Mouse (Mus musculus) layer of hippocampus, adult 2 months (tissue): ENCODE results near the gene Ncmap. TPM values are rescaled to one million over a fixed set of nuclear protein-coding genes. Genes with fewer than 3 reads are reported as not detected.
A peak's percentile ranks its signal among the peaks of the same experiment; 100 is the strongest.

Source experiments
- DNase-seq, 2 experiments: peaks; one replicate each; pipeline ENCODE4 v3.0.0; 2022; ENCODE audit warnings: low spot score in 2 of 2
- H3K27ac ChIP-seq: fragments of 200-600 bp; 2 replicates; pipeline ENCODE4 v1.8.1; 2022
- H3K4me3 ChIP-seq: fragments of 200-600 bp; 2 replicates; pipeline ENCODE4 v1.8.1; 2022; ENCODE audit warnings: mild to moderate bottlenecking
- CTCF ChIP-seq: fragments of 200-600 bp; conservative IDR thresholded peaks from 2 replicates; pipeline ENCODE4 v1.8.1; 2022; ENCODE audit warnings: antibody characterized with exemption, mild to moderate bottlenecking, moderate library complexity
- total RNA-seq, 2 experiments: library from RNA; stranded (reverse); gene quantifications; 2 replicates each; pipeline ENCODE4 v1.2.3; 2021

The Ncmap gene
- total RNA-seq, 2 experiments from 2014 or later = 0.39 to 0.92 TPM

- no peak for DNase-seq
- H3K4me3 ChIP-seq = no peak overlapping the region
- no peak for TF ChIP-seq CTCF
- no peak overlapping the region for H3K27ac ChIP-seq
Measured at GRCm38 (mm10) chr4:135393381-135393780, 4.6 kb downstream of the Ncmap start.

GRCm38 (mm10) chr4:135392801-135393200, 5.2 kb downstream of the Ncmap start:
- no peak overlapping the region for H3K4me3 ChIP-seq
- H3K27ac ChIP-seq = no peak overlapping the region
- TF ChIP-seq CTCF = no peak
- no peak for DNase-seq

DNA sequence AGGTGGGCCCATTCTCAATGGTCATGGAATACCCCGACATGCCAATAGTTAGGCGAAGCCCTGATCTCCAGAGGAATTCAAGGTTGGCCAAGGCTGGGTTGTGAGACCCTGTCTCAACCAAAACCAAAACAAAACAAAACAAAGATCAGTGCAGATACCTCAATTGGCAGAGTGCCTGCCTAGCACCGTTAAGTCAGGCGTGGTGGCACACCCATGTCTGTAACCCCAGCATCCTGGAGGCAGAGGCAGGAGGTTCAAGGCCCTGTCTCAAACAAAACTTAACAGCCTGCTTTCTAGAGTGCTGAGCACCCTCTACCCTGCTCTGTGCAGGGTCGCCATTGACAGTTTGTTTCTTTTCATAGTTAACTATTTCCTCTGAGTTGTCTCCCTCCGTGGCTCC, 7.0 kb downstream of the Ncmap start:
- H3K27ac ChIP-seq = no peak overlapping the region
- H3K4me3 ChIP-seq = no peak overlapping the region
- DNase-seq = no peak
- TF ChIP-seq CTCF = no peak

DNA sequence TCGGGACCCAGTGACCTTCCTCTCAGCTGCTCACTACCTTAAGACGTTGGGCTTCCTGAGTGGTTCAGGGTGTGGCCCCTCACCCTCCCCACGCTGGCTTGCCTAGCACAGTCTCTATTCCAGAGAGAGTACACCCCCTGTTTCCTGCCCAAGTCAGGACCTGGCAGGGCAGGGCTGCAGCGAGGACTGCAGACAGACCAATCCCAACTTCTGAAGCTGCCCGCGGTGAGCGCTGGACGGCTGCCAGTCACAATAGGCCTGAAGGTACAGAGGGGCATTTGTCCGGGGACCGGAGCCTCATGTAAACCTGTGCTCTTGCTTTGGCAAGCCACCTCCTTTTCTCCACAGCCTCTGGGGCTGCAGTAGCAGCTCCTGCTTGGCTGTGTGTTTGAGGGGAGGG, 12.4 kb downstream of the Ncmap start:
- no peak for DNase-seq
- no peak for TF ChIP-seq CTCF
- H3K4me3 ChIP-seq = no peak overlapping the region
- no peak overlapping the region for H3K27ac ChIP-seq

GRCm38 (mm10) chr4:135382316-135382715, 15.7 kb downstream of the Ncmap start:
- H3K27ac ChIP-seq = no peak overlapping the region
- DNase-seq = peak; percentile 56 to 75
- H3K4me3 ChIP-seq = no peak overlapping the region
- peak; percentile 98 for TF ChIP-seq CTCF

DNA sequence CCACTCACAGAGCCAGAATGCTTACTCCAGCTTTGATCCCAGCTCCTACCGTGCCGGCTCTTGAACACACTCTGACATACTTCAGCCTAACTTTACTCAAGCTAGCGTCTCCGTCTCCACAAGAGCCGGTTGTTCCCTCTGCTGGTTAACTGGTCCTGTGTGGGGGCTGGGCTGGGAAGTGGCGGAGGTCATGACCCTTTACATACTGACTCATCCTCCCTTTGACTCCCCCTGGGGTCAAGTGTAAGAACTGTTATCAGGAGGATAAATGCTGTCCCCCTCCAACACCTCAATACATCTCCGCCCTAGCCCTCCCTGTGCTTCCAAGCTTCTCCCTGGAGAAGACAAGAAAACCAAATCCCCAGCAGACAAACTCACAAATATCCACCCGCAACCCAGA, 16.7 kb downstream of the Ncmap start:
- TF ChIP-seq CTCF = no peak
- no peak for DNase-seq
- Histone ChIP-seq H3K27ac (no peak overlapping the region), H3K4me3 (no peak overlapping the region)

- Histone ChIP-seq H3K27ac (no peak overlapping the region), H3K4me3 (no peak overlapping the region)
- no peak for DNase-seq
- no peak for TF ChIP-seq CTCF
Measured at GRCm38 (mm10) chr4:135377241-135377640, 20.8 kb downstream of the Ncmap start.

- peak; percentile 57 for TF ChIP-seq CTCF
- DNase-seq = no peak
- Histone ChIP-seq H3K4me3 (no peak overlapping the region), H3K27ac (no peak overlapping the region)
Measured at GRCm38 (mm10) chr4:135375444-135375843, 22.6 kb downstream of the Ncmap start.

GRCm38 (mm10) chr4:135373299-135373698, 24.7 kb downstream of the Ncmap start:
- H3K4me3 ChIP-seq = no peak overlapping the region
- no peak for DNase-seq
- H3K27ac ChIP-seq = no peak overlapping the region
- TF ChIP-seq CTCF = peak; percentile 33

GRCm38 (mm10) chr4:135370372-135370771, 27.7 kb downstream of the Ncmap start:
- Histone ChIP-seq H3K4me3 (no peak overlapping the region), H3K27ac (no peak overlapping the region)
- DNase-seq = no peak
- no peak for TF ChIP-seq CTCF

DNA sequence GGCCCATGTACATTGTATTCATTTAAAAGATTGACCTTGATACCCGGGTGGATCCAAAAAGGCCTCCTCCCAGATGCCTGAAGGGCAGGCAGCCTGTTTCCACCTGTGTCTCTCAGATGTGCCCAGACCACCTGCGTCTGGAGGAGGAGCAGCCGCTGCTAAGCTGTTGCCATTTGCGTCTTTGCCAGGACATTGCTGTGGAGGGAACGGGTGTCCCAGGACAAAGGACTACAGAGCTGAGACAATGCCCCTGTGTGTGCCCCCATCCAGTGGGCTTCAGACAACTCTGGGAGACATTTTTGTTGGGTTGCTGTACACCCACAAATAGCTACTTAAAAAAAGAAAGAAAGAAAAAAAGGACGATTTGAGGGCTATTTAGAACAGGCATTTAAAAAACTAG, 35.2 kb downstream of the Ncmap start:
- no peak for TF ChIP-seq CTCF
- peak overlapping the region; percentile 36; the same call in 1 of the 2 replicates for H3K27ac ChIP-seq
- peak in 1 of 2 experiments; percentile 25 for DNase-seq
- H3K4me3 ChIP-seq = no peak overlapping the region

DNA sequence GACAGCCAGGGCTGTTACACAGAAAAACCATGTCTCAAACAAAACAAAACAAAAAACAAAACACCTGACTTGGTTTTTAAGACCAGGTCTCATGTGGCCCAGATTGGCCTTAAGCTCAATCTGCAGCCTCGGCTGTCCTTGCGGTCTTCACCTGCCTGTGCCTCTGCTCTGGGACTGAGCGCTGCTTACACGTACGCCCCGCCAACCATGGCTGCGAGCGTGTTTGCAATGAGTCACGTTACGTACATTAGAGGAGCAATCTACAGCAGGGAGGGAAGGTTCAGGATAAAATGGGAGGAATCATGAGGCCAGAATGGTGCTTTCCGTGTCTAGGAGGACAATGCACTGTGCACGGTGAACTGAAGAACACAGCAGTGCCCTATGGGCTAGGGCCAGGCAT, 36.3 kb downstream of the Ncmap start:
- no peak overlapping the region for H3K27ac ChIP-seq
- no peak for TF ChIP-seq CTCF
- H3K4me3 ChIP-seq = no peak overlapping the region
- DNase-seq = no peak

DNA sequence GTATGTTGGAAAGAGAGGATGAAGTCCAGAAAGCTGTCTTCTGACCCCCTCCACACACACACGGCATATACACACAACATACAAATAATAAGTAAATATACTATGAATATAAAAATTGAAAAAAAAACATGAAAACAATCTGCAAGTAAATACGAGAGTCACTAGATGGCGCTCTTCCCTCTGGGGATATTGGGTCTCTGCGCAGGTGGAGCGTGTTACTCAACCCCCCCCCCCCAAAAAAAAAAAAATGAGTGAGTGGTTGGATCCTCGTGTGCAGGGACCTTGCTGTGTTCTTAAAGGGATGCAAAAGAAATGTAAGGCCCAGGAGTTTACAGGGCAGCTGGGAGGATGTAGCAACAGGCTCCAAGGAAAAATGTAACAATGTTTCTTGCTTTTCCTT, 39.3 kb downstream of the Ncmap start:
- Histone ChIP-seq H3K4me3 (no peak overlapping the region), H3K27ac (no peak overlapping the region)
- TF ChIP-seq CTCF = peak; percentile 81
- DNase-seq = peak in 1 of 2 experiments; percentile 46

DNA sequence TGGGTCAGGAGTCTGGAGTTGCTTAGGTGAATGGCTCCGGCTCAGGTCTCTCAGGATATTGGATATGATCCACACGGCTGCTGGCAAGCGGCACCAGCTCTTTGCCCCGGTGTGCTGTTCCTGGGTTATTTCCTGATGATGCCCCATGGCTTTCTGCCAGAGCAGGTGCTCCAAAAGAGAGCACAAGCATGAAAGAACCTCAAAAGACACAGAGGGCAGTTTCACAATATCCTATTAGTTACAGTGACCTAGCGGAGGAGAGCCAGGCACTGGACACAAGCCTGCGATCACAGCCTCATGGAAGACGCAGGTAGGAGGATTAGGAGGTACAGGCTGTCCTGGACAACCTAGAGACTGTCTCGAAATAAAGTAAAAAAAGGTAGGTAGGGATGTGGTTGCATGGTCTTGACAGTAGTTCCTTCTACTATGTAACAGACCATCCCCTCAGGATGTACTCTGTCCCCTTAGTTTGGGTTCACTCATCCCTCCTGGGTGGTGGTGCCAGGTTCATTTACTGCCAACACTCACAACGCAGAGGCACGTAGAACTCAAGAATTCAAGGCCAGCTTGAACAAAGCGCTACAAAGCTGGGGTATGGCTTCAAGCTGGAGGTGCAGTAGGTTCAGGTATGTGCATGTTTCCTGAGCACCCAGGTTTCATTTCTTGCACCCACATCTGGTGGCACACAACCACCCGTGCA, 40.7 kb downstream of the Ncmap start:
- TF ChIP-seq CTCF = no peak
- no peak for DNase-seq
- Histone ChIP-seq H3K4me3 (no peak overlapping the region), H3K27ac (no peak overlapping the region)
